Mouse (Mus musculus) embryonic facial prominence, embryonic 10.5 days (tissue): ENCODE data around the gene Gm19426. TPM values are rescaled to one million over a fixed set of nuclear protein-coding genes. Genes with fewer than 3 reads are reported as not detected.
"Not testable (repeated sequence)": the region's sequence is repeated elsewhere in the genome, so short reads cannot be mapped to it uniquely, and the experiment has no call there.

ENCODE experiments used
- DNase-seq: peaks from one replicate; pipeline ENCODE4 v3.0.0-alpha.2; 2017; ENCODE audit warnings: low spot score
- H3K27ac ChIP-seq: fragments of 300-500 bp; sonication (generic); replicated peaks from 2 replicates; pipeline ENCODE4 v1.5.1; 2016; ENCODE audit warnings: mild to moderate bottlenecking
- H3K27me3 ChIP-seq: fragments of 300-500 bp; sonication (generic); replicated peaks from 2 replicates; pipeline ENCODE4 v1.6.1; 2016; ENCODE audit warnings: low read depth, mild to moderate bottlenecking; ENCODE audit not compliant: poor library complexity, severe bottlenecking
- H3K36me3 ChIP-seq: fragments of 300-500 bp; sonication (generic); replicated peaks from 2 replicates; pipeline ENCODE4 v1.6.1; 2016; ENCODE audit warnings: mild to moderate bottlenecking, moderate library complexity
- H3K4me1 ChIP-seq: fragments of 300-500 bp; sonication (generic); 2 replicates; pipeline ENCODE4 v1.6.1; 2016
- H3K4me3 ChIP-seq: fragments of 300-500 bp; sonication (generic); 2 replicates; pipeline ENCODE4 v1.5.1; 2016; ENCODE audit warnings: mild to moderate bottlenecking, moderate library complexity
- H3K9me3 ChIP-seq: fragments of 300-500 bp; sonication (generic); 2 replicates; pipeline ENCODE4 v1.6.1; 2016; ENCODE audit warnings: mild to moderate bottlenecking
- WGBS: fragments of 180-500 bp; shearing (Covaris S2); methylation state at CpG from one replicate; pipeline ENCODE4 v1.1.7; 2016; 5-methylcytosine and 5-hydroxymethylcytosine counted together
- polyA plus RNA-seq: library from polyadenylated mRNA; unstranded; fragments of >200 nt; fragmentation: Nextera tagmentation; extraction: Ambion mirVana; gene quantifications from 2 replicates; pipeline ENCODE4 v1.2.1, GENCODE M21; 2016

Gene Gm19426
- polyA plus RNA-seq, 1 experiment from 2014 or later: 9.5 TPM

DNA sequence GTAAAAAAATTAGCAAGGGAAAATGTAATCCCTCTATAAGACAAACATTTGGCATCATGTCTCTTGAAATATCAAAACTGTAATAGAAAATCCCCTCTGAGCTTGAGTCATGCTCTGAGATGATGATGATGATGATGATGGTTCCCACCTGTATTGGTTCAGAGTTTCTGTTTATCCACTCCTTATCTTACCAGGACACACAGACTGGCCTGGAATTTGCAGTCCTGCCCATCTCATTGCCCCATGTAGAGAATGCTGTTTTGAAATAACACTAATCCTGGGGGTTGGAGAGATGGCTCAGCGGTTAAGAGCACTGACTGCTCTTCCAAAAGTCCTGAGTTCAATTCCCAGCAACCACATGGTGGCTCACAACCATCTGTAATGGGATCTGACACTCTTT lies 11.1 kb downstream of the Gm19426 start:
- Histone ChIP-seq H3K4me3 (no peak overlapping the region), H3K27ac (no peak overlapping the region)
- WGBS: 76% methylated on average over 1 of the region's 1 CpGs

DNA sequence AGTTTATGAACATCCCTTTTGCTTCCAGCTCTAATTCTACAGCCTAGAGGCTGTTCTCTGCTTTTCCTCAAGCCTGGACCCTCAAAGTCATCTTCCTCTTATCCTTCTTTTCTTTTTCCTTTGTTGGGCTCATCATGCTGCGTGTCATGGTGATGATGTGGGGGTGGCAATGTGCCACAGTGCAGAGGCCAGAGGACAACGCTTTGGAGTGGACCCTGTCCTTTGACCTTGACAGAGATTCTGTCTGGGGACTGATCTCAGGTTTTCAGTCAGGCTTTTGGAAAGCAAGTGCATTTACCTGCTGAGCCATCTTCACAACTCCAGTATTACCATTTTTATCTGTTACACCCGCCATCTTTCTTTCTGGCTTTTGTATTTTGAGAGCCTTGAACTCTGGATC lies 12.2 kb downstream of the Gm19426 start:
- Histone ChIP-seq H3K4me1 (peaks cover 46% of the 10 kb centered on the region), H3K36me3 (no peaks in the 10 kb centered on the region), H3K9me3 (no peaks in the 10 kb centered on the region), H3K4me3 (no peak overlapping the region), H3K27me3 (no peaks in the 10 kb centered on the region), H3K27ac (no peak overlapping the region)
- WGBS: 85% methylated on average over 3 of the region's 3 CpGs
- no peak for DNase-seq

More for the DNA sequence above, 11.1 kb downstream of the Gm19426 start:
- Histone ChIP-seq H3K36me3 (no peaks in the 10 kb centered on the region), H3K4me1 (peaks cover 52% of the 10 kb centered on the region), H3K27me3 (no peaks in the 10 kb centered on the region), H3K9me3 (no peaks in the 10 kb centered on the region)
- DNase-seq: no peak

DNA sequence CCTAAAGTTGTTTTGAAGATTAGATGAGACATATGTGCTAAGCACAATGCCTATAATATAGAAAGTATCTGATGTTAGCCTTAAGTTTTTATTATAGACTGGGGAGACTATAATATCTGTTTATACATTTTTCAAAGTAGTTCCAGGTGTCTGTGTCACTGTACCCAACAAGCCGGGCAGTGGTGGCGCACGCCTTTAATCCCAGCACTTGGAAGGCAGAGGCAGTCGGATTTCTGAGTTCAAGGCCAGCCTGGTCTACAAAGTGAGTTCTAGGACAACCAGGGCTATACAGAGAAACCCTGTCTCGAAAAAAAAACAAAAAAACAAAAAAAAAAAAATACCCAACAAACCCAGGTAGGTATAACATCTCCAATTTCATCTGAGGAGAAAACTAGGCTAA lies 15.3 kb downstream of the Gm19426 start:
- not testable (repeated sequence) for H3K9me3 ChIP-seq, H3K27ac ChIP-seq, H3K27me3 ChIP-seq, H3K4me3 ChIP-seq, DNase-seq
- Histone ChIP-seq H3K36me3 (peaks cover 27% of the 10 kb centered on the region), H3K4me1 (peaks cover 28% of the 10 kb centered on the region)
- 83% methylated on average over 5 of the region's 5 CpGs for whole genome bisulfite sequencing

DNA sequence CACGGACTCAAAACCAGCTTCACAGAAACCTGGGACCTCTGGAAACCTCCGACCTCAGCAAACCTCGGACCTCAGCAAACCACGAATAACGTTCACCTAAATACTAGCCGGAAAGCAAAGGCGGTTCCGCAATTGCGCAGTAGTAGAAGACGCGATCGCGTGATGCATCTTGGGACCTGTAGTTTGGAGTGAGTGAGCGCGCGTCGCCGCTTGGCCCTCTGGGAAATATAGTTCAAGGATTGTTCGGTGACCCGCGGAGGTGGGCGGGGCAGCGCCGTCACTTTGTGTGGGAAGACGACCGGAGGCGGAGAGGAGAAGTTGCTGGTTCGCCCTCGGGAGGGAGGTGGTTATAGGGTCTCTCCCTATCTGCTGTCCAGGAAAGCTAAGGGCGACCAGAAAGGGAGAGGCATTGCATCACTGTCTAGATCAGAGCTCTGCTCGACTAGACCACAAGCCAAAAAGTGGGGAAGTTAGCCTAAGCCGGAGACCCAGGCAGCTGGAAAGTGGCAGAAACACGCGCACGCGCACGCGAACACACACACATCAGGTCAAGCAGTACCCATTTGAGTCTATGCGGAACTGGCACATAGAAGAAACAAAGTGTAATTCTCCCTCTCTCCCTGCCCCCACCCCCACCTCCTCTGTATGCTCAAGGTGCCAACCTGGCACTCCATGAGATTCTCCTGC lies 16.1 kb downstream of the Gm19426 start, which contains the start of gene Clp1:
Gene Clp1, minus strand, starts transcription at position 179 of the 687 bp plus-strand sequence.
- peaks cover 33% of the 10 kb centered on the region for H3K36me3 ChIP-seq
- no peaks in the 10 kb centered on the region for H3K27me3 ChIP-seq
- peaks cover 25% of the 10 kb centered on the region for H3K4me1 ChIP-seq
- peak within 1 kb of the TSS; percentile 76 for H3K4me3 ChIP-seq
- no peaks in the 10 kb centered on the region for H3K9me3 ChIP-seq
- peak within 1 kb of the TSS; percentile 85 for H3K27ac ChIP-seq
- peak; percentile 97 for DNase-seq
- WGBS: under 1% methylated on average over 39 of the region's 39 CpGs

DNA sequence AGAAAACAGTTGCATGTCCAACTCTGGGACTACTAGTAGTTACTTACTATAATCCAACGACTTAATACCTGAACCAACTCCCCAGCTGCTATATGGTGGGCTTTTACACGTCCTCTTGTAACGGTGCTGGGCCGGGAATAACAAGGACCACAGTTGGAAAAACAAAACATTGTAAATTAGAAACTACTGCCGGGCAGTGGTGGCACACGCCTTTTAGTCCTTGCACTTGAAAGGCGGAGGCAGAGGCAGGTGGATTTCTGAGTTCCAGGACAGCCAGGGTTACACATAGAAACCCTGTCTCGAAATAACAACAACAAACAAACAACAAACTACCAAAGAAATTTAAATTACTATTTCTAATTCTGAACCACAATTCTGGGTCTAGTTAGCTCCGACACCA lies 16.7 kb downstream of the Gm19426 start:
- Histone ChIP-seq H3K27ac (peak overlapping the region; percentile 85), H3K9me3 (no peaks in the 10 kb centered on the region), H3K36me3 (peaks cover 39% of the 10 kb centered on the region), H3K27me3 (no peaks in the 10 kb centered on the region), H3K4me1 (peaks cover 25% of the 10 kb centered on the region), H3K4me3 (peak overlapping the region; percentile 76)
- DNase-seq: no peak
- WGBS: 5% methylated on average over 9 of the region's 9 CpGs

DNA sequence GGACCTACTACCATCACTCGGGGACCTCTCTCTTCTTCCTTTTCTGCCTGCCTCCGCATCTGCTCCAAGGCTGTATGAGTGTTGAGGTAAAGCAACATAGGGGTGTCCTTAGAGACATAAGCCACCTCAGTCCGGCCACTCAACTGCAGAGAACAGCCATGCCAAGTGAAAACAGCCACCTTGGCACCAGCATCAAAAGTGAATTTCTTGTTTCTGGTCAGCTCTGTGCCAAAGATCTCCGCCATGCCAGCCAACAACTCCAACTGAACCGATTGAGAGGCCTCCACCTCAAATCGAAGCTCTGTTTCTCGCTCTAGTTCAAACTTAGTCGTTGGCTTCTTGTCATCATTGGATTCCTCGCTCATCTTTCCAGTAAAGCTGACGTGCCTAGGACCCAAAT lies 17.7 kb downstream of the Gm19426 start:
- no peaks in the 10 kb centered on the region for H3K9me3 ChIP-seq
- peak overlapping the region; percentile 76 for H3K4me3 ChIP-seq
- no peak for DNase-seq
- peaks cover 25% of the 10 kb centered on the region for H3K4me1 ChIP-seq
- WGBS: 94% methylated on average over 10 of the region's 10 CpGs
- H3K27ac ChIP-seq: no peak overlapping the region
- H3K27me3 ChIP-seq: no peaks in the 10 kb centered on the region
- H3K36me3 ChIP-seq: peaks cover 47% of the 10 kb centered on the region

DNA sequence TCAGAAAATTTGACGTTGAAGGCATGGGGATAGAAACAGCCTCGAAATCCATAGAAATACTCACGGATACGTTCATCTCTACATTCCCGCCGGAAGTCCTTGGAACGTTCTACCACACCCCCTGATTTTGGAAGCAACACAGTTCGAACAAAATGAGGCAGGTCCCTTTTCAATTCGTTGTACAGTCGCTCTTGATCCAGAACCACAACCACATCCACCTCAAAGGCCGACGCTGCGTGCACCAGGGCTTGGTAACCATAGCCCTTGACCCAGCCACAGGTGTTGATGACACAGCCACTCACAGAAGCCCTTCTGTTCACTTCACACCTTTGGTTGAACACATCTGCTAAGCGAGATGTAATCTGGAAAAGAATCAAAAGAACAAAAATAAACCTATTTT lies 19.6 kb downstream of the Gm19426 start:
- Histone ChIP-seq H3K4me3 (no peak overlapping the region), H3K36me3 (peaks cover 47% of the 10 kb centered on the region), H3K27me3 (no peaks in the 10 kb centered on the region), H3K9me3 (no peaks in the 10 kb centered on the region), H3K4me1 (peaks cover 25% of the 10 kb centered on the region), H3K27ac (no peak overlapping the region)
- 95% methylated on average over 14 of the region's 14 CpGs for WGBS
- no peak for DNase-seq

DNA sequence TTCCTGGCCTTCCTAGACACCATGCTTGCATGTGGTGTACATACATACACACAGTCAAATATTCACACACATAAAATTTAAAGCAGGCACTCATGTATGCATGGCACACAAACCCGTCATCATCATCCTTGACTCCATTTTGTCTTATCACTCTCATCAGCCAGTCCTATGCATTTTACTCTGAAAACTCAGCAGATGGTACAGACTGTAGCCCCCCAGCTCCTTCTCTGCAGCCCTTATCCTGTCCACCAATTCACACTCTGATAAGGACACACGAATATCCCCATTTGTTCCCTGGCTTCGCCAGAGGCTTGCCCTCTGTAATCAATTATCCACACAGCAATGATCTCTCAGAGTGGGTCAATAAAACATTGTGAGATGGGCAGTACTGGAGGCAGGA lies 22.3 kb downstream of the Gm19426 start:
- Histone ChIP-seq H3K4me1 (peaks cover 21% of the 10 kb centered on the region), H3K4me3 (no peak overlapping the region), H3K27me3 (no peaks in the 10 kb centered on the region), H3K27ac (no peak overlapping the region), H3K9me3 (no peaks in the 10 kb centered on the region), H3K36me3 (peaks cover 47% of the 10 kb centered on the region)
- no peak for DNase-seq
- 76% methylated on average over 3 of the region's 3 CpGs for WGBS

DNA sequence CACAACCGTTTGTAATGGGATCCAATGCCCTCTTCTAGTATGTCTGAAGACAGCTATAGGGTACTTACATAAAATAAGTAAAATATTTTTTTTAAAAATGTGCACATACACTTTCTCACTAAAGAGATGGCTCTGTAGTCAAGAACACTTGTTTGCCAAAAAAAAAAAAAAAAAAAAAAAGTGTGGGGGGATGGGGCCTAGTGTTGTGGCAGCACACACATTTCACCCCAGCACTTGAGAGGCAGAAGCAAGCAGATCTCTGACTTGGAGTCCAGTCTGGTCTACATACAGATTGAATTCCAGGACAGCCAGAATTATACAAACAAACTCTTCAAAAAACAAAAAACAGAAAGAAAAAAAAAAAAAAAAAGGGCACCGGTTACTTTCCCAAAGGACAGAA lies 22.7 kb downstream of the Gm19426 start:
- peaks cover 45% of the 10 kb centered on the region for H3K36me3 ChIP-seq
- no peak for DNase-seq
- no peaks in the 10 kb centered on the region for H3K9me3 ChIP-seq
- no peaks in the 10 kb centered on the region for H3K27me3 ChIP-seq
- peaks cover 19% of the 10 kb centered on the region for H3K4me1 ChIP-seq
- 91% methylated on average over 2 of the region's 2 CpGs for WGBS
- no peak overlapping the region for H3K4me3 ChIP-seq
- no peak overlapping the region for H3K27ac ChIP-seq

DNA sequence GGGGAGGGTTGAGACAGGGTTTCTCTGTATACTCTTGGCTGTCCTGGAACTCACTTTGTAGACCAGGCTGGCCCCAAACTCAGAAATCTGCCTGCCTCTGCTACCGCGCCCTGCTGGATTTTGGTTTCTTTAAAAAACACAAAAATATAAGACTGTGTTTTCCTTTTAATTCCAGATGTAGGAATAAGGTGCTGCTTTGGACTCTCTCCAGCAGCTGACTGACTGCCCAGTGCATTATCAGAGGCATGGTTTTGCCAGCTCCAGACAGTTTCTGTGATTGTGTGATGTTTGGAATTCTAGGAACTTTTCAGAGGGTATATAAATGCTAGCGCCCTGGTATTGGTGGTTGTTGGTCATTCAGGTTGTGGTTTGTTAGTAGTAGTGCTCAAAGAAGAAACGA lies 26.1 kb downstream of the Gm19426 start:
- 94% methylated on average over 4 of the region's 4 CpGs for WGBS
- H3K9me3 ChIP-seq: no peaks in the 10 kb centered on the region
- peaks cover 24% of the 10 kb centered on the region for H3K4me1 ChIP-seq
- H3K27ac ChIP-seq: no peak overlapping the region
- no peak overlapping the region for H3K4me3 ChIP-seq
- peaks cover 15% of the 10 kb centered on the region for H3K36me3 ChIP-seq
- DNase-seq: no peak
- H3K27me3 ChIP-seq: no peaks in the 10 kb centered on the region

DNA sequence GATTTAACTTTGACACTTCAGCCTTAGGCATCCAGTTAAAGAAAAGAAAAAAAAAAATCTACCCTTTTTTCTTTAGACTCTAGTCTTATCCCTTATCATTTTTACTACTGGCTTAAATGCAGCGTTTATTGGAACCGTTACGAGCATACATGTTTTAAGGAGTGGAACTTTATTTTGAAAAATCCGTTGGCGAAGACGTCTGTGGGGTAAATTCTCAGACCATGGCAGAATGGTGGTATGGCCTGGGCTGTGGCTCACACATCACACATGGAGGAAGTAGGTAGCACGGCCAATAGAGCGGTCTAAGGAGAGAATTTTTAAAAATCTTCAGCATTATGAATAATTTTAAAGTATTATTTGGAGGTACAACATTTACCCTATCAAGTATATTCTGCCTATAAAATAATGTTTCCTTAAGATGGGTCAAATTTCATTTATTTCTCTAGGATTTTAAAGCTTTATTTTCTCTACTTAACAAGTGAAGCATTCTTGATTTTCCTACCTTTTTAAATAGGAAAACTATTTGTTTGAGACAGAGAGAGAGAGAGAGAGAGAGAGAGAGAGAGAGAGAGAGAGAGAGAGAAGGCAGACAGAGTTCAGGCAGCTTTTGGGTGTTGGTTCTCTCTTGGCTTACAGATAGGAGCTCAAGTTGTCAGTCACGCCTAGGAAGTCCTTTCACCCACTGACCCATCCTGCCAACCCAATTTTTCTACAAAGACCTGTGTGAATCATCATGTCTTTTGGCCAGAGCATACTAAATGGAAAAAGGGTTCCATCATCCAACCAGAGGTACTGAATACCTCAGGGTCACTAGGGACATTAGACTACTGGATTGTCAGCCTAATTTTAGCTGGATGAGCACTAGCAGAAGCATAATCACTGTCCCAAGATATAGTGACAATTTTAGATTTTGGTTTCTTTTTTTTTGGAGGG lies 26.8 kb downstream of the Gm19426 start:
- DNase-seq: no peak
- Histone ChIP-seq H3K9me3 (no peaks in the 10 kb centered on the region), H3K27me3 (no peaks in the 10 kb centered on the region), H3K36me3 (peaks cover 8% of the 10 kb centered on the region), H3K27ac (peak overlapping the region; percentile 96), H3K4me3 (peak overlapping the region; percentile 96), H3K4me1 (peaks cover 24% of the 10 kb centered on the region)
- WGBS: 39% methylated on average over 9 of the region's 9 CpGs

DNA sequence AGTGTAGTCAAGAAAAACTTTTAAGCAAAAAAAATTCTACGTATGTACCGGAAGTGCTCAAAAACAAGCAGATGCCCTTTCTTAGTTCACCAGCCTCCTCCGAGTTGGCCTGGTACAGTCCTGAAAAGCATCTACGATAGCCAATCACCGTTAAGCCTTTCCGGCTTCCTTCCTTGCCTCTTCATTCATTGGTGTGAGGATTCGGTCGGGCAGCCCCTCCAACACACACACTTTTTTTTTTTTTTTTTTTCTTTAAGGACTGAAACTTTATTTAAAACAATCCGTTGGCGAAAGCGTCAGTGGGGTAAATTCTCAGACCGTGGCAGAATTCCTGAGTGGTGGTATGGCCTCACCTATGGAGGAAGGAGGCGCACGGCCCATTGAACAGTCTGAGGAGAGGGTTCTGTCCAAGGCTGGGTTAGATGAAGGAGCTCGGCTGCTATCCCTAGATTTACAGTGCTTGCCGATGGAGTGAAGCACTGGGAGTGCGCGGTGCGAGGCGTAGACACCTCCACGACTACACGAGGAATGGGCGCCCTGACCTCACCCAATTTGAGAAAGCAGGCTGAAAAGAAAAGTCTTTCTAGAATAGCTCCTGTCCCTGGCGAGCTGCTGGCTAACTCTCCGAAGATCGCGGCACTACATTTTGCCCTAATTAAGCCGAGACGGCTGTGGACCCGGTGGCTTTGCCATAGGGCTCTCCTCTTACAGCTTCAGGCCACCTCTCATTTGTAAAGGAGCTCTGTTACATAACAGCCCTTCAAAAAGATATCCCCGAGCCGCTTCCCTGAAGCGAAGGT lies 27.7 kb downstream of the Gm19426 start:
- H3K27ac ChIP-seq: peak overlapping the region; percentile 96
- H3K9me3 ChIP-seq: no peaks in the 10 kb centered on the region
- WGBS: under 1% methylated on average over 33 of the region's 33 CpGs
- H3K36me3 ChIP-seq: peaks cover 6% of the 10 kb centered on the region
- DNase-seq: peak; percentile 65
- H3K4me1 ChIP-seq: peaks cover 24% of the 10 kb centered on the region
- H3K27me3 ChIP-seq: no peaks in the 10 kb centered on the region
- peak overlapping the region; percentile 96 for H3K4me3 ChIP-seq
